Mouse (Mus musculus) urinary bladder, adult 2 months (tissue): ENCODE measurements at regions not wholly inside any gene's neighbourhood (a gene's known extent, or its start where the extent isn't known, plus 50 kb on each side); places are given as distances from the start of the nearest gene placed in this dataset.

Experiments
- DNase-seq: peaks from one replicate; pipeline ENCODE4 v3.0.0; 2022; ENCODE audit warnings: low spot score

DNA sequence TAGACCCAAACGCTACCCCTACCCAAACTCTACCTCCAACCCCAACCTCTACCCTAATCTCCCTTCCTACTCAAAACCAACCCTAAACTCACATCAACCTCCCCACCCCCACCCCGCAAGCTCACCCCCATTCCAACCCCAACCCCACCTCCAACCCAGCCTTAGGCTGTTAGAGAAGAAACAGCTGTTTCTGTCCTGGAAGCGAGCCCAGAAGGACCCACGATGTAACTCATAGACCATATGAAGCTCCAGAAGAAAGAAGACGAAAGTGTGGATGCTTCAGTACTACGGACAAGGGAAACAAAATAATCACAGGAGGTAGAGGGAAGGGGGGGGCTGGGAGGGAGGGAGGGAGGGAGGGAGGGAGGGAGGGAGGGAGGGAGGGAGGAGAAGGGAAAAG is 58.4 kb downstream of the Sox11 start:
- no peak for DNase-seq

DNA sequence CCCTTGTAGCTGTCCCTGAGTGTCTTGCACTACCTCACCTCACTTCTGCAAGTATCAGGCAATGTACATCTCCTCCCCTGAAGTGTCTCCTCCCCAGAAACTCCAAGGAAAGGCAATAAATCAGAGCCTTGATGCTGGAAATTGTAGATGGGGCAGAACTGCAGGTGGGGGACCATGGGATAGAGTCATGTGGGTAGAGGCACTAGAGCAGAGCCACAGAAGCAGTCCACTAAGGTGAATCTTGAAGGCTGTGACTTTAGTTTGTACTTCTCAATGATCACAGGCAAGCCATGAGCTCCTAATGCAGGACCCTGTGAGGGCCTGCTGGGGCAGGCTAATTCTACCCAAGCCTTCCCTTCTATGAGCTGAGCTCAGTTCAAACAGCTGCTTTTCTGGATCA is 80.4 kb downstream of the Sox11 start:
- DNase-seq, result no peak

DNA sequence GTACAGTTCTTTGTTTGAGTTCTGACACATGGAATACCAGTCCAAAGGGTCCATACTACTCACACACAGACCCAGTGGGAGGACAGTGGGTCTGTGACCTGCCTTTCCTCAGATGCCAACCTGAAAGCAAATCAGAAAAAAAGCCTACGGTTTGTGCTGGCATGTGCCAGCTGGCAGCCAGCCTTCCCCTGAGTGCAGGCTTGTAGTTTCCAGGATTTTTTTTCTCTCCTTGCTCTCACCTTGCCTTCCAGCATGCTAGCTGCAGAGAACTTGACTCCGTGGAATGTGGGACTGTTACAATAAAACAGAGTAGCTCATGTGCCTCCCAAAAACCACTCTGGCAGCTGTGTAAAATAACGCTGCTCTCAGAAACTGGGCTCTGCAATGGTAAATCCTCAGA is 88.2 kb downstream of the Sox11 start:
- no peak for DNase-seq

DNA sequence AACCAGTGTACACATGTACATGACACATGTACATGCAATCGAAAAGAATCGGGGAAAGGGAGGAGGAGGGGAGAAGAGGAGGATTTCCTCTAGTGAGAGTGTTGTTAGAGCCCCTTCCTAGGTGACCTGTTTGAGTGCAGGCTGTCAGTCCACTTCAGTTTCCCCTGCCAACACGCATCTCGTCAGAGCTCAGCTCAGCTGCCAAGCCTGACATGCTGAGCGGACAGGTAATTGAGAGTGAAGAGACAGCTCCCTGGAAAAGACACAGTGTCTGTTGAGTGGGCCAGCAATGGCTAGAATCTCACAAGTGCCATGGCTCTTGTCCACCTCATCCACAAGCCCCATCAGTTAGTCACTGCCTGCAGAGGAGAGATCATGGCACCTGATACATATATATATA is 90.9 kb downstream of the Sox11 start:
- DNase-seq, result no peak

DNA sequence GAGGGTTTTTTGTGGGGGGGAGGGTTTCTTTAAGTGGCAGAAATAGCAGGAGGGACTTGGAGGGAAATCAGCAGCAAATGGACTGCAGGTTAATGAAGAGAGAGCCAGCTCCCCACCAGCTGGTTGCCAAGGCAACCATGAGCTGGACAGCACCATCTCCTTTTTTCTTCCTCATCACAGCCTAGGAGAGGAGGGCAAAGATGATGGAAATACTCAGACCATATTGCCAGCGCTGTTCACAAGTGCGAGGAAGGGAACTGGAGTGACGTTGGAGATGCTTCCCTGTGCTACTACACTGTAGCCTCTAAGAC is 93.9 kb downstream of the Sox11 start:
- DNase-seq, result no peak

DNA sequence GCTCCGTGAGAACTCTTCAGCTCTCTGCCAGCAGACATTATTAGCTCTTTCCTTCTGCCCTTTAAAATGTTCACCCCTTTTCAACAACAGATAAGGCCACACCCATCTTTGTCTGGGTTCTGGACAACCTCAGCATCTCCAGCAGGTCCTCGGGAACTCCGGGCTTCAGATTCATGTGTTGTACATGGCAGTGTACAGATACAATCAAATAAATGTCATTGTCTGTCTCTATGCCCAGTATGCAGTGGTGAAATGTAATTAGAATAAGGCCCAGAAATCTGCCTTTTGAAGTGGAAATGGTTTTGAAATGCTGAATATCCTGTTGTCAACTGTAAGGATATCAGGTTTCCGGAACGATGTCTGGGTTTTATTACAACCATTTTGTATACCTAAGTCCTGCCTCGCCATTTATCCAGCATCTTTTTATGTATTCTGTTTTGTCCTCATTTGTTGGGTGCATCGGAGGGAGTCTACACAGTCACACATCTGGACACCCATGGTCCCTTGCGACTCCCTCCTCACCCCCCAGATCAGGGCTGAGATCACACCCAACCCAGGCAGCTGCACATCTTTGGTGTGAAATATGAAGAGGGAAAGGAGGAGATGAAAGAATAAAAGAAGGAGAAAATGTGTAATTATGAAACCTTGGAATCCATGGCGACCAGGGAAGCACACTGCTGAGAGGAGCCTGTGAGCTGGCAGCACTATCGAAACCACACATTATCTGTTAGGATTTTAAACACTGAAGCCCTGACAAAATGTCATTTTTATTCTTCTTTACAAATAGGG is 94.4 kb downstream of the Sox11 start:
- no peak for DNase-seq

DNA sequence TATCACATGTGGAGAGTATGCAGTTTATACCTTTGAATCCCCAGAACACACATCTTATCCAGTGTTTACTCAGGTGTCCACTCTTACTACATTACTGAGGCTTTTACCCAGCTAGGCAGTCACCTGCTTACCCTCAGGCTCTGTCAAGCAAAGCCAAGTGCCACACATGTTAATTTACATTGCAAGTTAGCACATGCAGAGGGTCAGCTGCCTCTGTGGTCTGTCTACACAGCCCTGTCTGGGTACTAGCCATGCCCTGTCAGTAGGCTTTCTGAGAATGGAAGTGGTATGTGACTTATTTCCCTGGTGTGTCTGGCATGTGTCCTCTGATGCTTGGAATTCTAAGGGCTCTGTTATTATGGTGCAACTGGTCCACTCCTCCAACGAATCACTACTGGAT is 106.6 kb downstream of the Sox11 start:
- DNase-seq, result no peak

DNA sequence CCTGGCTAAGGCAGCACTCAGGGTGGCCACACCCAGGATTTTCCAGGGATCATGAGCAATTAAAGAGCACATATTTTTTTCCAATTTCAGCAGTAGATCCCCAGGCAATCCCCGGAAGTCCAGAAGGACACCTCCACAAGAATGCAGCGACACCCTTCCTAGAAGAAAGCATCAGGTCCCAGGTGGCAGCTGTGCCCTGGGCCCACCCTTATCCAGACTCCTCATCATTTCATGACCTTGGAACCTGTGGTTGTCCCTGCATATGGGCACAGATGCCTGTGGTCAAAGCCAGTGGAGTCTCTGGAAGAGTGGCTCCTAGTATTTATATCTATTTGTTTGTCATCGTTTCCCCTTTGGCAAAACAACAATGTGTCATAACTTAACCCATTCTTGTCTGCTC is 120.8 kb downstream of the Sox11 start:
- no peak for DNase-seq

DNA sequence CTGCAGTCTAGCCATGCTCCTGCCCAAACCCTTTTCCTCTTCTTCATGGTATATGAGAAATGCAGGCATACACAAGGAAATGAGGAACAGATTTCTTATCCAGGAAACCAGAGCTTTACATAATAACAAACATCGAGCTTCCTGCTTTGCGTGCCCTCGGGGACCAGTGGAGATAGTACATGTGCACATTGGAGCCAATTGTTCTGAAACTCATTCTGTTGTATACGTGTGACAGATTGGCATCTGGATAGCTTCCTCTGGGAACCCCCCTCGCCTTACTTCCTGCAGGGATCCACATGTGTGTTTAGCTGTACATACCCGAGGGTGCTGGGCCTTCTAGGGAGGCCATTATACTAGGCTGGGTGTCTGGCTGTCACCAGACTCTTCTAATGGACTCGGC is 141.2 kb downstream of the Sox11 start:
- DNase-seq, result no peak

DNA sequence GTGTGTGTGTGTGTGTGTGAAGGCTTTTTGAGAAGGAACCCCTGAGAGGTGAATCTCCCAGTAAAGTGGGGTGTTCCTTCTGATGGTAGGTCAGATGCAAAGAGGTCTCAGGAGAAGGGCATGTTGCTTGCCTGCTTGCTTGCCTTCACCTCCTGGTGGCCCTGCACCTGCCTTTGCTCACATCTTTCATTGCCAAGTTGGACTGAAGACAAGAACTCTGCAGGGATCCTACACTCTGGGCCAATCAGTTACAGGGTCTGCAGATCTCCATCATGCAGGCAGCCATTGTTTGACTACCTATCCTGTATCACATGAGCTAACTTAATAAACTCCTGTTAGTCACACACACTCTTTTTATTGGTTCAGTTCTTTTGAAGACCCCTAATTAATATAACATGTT is 148.4 kb downstream of the Sox11 start:
- DNase-seq, result no peak

DNA sequence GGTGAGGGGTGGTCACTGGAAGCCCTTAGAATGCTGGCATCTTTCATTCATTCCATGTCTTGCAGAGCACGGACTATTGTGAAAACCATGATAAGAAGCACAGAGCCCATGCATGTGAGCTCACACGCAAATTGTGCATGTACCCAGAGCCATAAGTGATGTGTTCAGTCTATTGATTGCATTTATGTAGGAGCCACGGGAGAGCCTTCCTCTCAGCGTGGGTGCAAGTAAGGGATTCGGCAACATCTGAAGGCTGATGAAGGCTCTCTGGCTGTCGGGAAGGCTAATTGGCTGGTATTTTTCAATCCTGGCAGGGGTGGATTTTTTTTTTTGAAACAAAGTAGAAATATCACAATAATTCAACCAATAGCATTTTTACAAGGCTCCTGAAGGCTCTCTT is 150.5 kb downstream of the Sox11 start:
- no peak for DNase-seq

DNA sequence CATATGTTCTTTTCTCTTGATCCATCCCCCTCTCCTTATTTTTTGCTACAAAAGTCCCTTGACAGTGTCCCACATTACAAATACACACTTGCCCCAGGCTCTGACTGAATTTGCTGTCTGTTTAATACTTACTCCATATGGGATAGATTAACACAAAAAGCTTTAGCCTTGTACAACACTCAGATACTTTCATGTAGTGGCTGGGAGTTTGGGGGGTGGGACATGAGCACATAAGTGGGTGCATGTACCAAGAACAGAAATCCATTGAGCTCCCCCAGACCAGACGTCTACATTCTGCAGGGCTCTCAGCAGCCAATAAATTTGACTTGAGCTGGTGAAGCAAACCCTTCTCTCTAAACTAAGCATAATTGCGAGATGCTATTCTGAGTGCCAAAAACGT is 154.9 kb downstream of the Sox11 start:
- DNase-seq, result no peak

DNA sequence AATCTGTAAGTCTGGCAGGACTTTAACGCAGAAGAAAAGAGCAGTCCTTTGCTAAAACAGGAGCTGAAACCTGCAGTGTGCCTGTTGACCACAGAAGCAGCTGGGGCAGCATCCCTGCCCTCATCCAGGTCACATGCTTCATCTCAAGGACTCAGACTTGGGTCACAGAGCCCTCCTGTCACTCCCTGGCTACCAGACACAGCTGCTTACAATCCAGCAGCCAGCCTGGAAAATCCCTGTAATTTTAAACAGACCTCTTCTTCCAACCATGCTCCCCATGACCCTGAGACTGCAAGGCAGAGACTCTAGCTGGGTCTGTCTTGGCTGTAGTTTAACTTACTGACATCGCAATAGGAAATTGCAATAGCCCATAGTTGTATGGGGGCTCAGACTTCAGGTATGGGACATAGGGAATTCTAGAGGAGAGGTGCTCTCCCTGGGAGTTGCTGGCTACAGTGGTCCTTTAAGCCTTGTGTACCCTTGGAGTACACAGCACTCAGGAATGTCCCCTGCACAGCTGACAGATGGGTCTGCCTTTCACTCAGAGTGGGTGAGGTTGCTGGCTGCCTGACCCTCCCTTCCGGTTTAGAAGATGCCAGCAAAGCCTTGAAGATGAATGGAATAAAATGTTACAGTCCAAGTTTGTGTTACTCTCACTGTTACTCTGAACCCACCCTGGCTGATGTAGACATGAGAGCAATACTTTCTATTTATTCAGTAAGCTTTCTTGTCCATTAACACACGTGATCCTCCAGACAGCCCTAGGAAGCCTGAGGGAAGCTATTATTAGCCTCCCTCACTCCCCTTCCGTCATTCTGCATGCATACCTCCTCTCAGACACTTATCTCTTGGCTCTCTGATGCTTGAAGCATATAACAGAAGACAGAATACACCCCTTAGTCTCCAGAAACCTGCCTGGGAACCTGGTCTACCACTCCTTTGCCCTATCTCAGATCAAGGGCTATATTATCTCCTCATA is 159.7 kb downstream of the Sox11 start:
- no peak for DNase-seq

DNA sequence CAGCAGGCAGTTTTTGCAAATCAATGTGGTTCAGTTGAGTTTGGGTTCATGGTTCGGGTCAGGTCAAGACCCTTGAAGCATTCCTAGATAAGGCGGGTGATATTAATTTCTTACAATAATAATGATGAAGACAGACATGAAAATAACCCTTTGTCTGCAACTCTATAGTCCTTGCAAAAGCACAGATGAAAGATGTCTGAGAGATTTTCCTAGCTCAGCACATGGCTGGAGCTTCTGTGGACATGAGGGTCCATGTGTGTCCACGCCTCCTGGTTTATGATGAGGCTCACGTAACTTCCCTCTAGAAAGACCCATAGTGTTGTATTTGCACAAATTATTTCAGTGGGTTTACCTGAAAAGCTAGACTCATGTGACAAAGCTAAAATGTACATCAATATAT is 168.8 kb downstream of the Sox11 start:
- no peak for DNase-seq

DNA sequence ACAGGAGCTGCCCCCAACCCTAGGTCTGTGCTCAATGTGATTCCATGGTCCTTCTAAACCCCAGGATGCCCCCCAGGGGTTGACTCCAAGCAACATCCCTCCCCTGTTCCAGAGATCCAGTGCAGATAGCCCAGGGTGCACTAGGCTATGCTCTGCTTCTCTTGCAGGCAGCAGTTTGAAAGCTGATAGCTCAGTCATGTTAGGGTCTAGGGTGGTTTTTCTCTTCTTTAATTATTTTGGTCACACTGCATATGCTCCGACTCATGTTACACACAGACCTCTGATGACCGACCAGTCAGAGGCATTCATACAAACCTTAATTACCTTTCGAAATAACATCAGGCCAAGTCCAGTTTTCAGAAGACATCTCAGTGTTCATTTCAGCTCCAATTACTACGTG is 169.2 kb downstream of the Sox11 start:
- no peak for DNase-seq

DNA sequence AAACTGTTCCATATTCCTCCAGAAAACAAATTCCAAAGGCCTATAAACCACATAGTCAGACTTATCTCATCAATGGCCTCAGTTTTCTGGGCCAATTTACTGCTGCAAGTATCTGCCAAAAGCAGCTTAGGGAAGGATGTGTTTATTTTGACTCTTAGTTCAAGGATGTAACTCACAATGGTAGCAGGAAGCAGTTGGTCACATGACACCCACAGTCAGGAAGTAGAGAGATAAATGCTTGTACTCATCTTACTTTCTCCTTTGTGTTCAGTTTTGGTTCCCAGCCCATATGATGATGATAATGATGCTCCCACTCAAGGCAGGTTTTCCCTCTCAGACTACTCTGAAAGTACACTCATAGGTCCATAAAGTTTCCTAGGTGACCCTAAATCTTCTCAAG is 170.8 kb downstream of the Sox11 start:
- DNase-seq, result no peak

DNA sequence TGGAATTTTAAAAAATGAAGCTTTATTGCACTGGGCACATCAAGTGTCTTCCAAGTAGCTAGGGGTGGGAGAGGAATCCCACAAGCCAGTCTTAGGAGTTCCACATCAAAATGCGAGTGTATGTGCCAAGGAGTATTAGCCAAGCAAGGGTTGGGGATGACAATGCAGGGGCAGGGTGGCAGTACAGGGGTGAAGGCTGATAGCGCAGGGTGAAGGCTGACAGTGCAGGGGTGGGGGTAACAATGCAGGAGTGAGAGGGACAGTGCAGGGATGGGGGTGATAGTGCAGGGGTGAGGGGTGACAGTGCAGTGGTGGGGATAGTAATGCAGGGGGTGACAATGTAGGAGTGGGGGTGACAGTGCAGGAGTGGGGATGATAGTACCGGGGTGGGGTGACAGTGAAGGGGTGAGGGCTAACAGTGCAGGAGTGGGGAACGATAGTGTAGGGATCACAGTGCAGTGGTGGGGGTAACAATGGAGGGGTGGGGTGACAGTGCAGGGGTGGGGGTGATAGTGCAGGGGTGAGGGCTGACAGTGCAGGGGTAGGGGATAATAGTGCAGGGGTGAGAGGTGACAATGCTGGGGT is 177.4 kb downstream of the Sox11 start:
- DNase-seq, result no peak

DNA sequence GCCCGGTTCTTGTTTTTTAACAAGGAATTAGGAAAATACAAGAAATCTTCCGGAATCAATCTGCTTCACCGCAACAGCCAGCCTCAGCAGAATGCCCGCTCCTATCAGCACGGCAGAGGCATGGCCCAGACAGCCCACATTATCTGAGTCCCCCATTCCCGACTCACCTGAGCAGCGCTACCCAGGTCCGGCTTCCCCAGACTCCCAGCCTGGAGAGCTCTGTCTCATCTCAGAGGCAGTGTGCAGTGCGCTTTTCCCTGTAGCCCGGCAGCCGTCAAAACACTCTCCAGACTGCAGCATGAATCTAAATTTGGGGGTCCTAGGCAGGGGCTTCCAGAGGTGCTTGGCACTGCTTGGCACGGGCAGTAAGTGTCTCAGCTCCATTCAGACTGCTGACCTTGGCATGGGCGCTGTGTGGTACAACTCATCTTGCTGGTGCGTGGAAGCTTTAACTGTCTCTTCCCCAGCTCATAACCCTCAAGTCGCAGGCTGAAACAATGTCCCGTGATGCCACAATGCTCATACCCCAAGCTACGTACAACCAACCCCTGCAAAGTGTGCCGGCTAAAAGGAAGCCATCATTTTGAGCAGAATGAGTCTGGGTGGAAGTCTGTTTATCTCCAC is 182.2 kb downstream of the Sox11 start:
- DNase-seq, result no peak

DNA sequence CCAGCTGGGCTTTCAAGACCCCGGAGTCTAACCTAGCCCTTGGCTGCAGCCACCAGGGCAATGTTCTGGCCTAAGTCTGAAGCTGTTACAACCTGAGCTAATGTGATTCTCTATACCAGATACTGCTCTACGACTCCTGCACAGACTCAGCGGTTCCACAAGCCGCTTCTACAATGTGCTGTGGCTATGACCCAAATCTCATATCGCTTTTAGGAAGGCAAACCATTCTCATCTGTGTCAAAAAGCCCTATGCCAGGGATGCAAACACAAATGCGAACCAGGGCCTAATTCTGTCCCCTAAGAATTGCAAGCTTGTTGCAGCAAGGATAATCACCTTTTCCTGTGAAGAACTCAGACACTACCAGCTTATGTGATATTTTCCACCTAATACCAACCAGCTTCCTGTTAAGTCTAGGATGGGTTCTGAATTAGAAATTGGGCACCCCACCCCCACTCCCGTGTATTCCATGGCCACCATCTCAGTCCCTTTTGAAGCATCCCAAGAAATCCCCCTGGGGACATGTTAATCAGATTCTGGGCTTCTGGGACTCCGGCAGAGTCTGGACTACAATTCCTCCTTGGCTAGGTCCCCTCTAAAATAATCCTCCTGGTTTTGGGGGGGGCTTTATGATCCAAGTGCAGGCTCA is 182.8 kb downstream of the Sox11 start:
- DNase-seq, result no peak

DNA sequence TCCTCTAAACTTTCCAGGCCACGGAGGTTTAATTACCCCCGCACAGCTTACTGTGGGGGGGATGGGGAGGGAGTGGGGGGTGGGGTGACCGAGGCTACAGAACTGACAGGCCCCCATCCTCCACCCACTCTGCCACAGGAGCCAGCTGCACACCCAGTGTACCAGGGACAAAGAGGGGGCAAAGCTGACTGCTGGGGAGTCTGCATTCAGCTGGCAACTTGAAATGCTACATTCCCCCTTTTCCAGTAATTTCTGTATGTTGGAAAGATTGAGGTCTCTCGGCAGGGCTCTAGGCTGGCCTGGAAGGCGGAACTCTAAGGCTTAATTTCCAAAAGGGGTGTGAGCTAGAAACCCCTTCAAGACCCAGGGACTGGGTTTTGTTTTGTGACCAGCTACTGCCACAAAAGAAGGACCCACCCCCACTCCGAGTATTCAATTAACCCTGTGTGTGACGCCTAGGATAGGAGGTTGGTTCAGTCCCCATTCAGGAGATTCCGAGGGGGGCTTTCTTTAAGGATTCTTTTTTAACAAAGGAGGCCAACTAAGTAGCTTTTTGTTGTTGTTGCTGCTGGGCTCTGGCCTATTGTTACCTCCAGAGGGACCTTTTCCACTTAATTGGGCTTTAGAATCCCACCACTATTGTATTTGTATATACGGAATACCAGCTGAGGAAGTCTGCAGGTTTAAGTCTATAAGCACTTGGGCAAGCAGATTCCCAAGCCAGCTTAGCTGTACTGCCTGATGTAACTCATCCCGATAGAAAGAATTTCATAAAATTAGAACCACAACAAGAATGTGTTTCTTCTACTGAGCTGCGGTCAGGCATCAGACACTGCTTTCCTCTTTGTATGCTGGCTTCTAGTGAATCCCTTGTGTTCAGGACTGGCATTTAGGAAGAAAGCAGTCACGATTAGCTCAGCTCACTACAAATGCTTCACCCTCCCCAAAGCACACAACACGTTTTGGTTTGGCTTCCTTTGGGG is 191.2 kb downstream of the Sox11 start:
- DNase-seq, result no peak

DNA sequence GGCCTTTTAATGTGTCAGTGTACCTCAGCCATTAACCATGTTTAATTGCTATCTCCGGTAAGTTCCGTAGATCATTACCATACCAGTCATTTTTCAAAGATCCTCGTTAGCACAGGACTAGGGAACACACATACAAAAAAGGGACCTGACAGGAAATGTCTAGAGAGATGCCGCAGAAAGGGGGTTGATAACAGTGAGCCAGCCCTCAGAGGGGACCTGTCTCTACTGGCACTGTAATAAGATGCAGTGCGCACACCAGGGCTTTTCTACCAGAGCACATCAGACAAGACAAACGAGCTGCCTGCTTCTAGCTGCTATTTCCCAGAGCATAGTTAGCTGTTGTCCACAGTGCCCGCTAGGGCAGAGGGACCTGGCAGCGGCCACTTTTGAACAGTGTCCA is 199.1 kb downstream of the Sox11 start:
- no peak for DNase-seq
